In genomic region chr6:115973881-115974662, GRCm38 (mm10) we compare ENCODE assay signal across 12 mouse cellular contexts. TPM values are rescaled to one million over a fixed set of nuclear protein-coding genes. Genes with fewer than 3 reads are reported as not detected.
DNase-seq lines count a peak whose midpoint lies in the region; ATAC-seq lines count a peak whose summit lies in the region.
"Had no signal": no experiment of that assay in that cellular context is flagged by ENCODE, and none has a peak within 500 bp of the region (broad histone marks: within the 10 kb centered on the region; RNA-seq: fewer than 3 reads in every experiment).

No protein-coding gene starts in this region.

- H3K4me1 ChIP-seq in hindbrain, embryonic 13.5 days (replicated peaks): peaks cover 43% of the 10 kb centered on the region
- H3K4me1 ChIP-seq in hindbrain, embryonic 14.5 days (replicated peaks; ENCODE audit: control insufficient read depth, insufficient read depth, low read length): peaks cover 16% of the 10 kb centered on the region

- peak overlapping the region; percentile 8; the same call in 1 of the 2 replicates for H3K9ac ChIP-seq in hindbrain, embryonic 13.5 days
- H3K9ac ChIP-seq in hindbrain, embryonic 14.5 days: no peak overlapping the region
- H3K9ac ChIP-seq: heart, embryonic 13.5 days; liver, embryonic 13.5 days had no signal

- H3K36me3 ChIP-seq in hindbrain, embryonic 13.5 days: no peaks in the 10 kb centered on the region
- H3K36me3 ChIP-seq in hindbrain, embryonic 14.5 days (replicated peaks; ENCODE audit: control insufficient read depth, insufficient read depth): no peaks in the 10 kb centered on the region
- H3K36me3 ChIP-seq: liver, embryonic 13.5 days had no signal

- no peak overlapping the region for H3K27ac ChIP-seq in hindbrain, embryonic 13.5 days
- H3K27ac ChIP-seq in hindbrain, embryonic 14.5 days: no peak overlapping the region
- H3K27ac ChIP-seq: heart, embryonic 13.5 days; liver, embryonic 13.5 days had no signal

- H3K4me3 ChIP-seq in hindbrain, embryonic 13.5 days: no peak overlapping the region
- no peak overlapping the region for H3K4me3 ChIP-seq in hindbrain, embryonic 14.5 days (replicated peaks; ENCODE audit: low read length)
- H3K4me3 ChIP-seq: heart, embryonic 13.5 days; liver, embryonic 13.5 days had no signal

- H3K9me3 ChIP-seq in hindbrain, embryonic 13.5 days: no peaks in the 10 kb centered on the region
- H3K9me3 ChIP-seq in hindbrain, embryonic 14.5 days (ENCODE audit: control insufficient read depth, low read length): no peaks in the 10 kb centered on the region
- H3K9me3 ChIP-seq: heart, embryonic 13.5 days; liver, embryonic 13.5 days had no signal

- H3K4me2 ChIP-seq in hindbrain, embryonic 13.5 days: no peak overlapping the region
- H3K4me2 ChIP-seq in hindbrain, embryonic 14.5 days (replicated peaks): no peak overlapping the region
- H3K4me2 ChIP-seq: heart, embryonic 13.5 days; liver, embryonic 13.5 days had no signal

- 0 out of 2 replicates have a peak, but pooled peaks cover 3% of the 10 kb centered on the region for H3K27me3 ChIP-seq in hindbrain, embryonic 13.5 days
- H3K27me3 ChIP-seq in hindbrain, embryonic 14.5 days (ENCODE audit: control insufficient read depth, insufficient read depth, low read length): no peaks in the 10 kb centered on the region
- H3K27me3 ChIP-seq: heart, embryonic 13.5 days; liver, embryonic 13.5 days had no signal

- DNase-seq in cerebellum, adult 11-12 months: peak; percentile 54
- DNase-seq in hindbrain, embryonic 14.5 days (ENCODE audit: low spot score): no peak
- peak; percentile 51 for DNase-seq in right cerebral cortex, adult 18-20 months
- DNase-seq in right cerebral cortex, postnatal 25 days: no peak
- DNase-seq in B cell, adult 2 months: no peak
- no peak for DNase-seq in lung, postnatal 4 days
- DNase-seq: kidney, adult 2 months; liver, embryonic 13.5 days had no signal

- no peak for ATAC-seq in cerebellum, adult (ENCODE audit: insufficient number of reproducible peaks, low FRiP score, low TSS enrichment)
- ATAC-seq in hindbrain, embryonic 13.5 days (ENCODE audit: low FRiP score): no peak
- ATAC-seq in hindbrain, embryonic 14.5 days (ENCODE audit: low FRiP score): no peak

- WGBS in hindbrain, embryonic 13.5 days: 66% methylated on average over 16 of the region's 16 CpGs
- WGBS in hindbrain, embryonic 14.5 days: 56% methylated on average over 16 of the region's 16 CpGs

RNA-seq across cellular contexts. Expression of gene Plxnd1, which starts 20.7 kb away (rescaled TPM):
- 9.1 and 11.3 TPM in 2 replicates for polyA plus RNA-seq in hindbrain, embryonic 13.5 days (2015; fragmentation: Nextera tagmentation; extraction: Ambion mirVana)
- polyA plus RNA-seq in hindbrain, embryonic 14.5 days (2014; fragmentation: Nextera tagmentation; extraction: Ambion mirVana): 11.6 and 14.7 TPM in 2 replicates

RNA-seq across cellular contexts. Expression of gene H1foo, which starts 29.3 kb away (rescaled TPM):
- polyA plus RNA-seq in hindbrain, embryonic 13.5 days (2015; fragmentation: Nextera tagmentation; extraction: Ambion mirVana): not detected in 2 replicates
- not detected in 2 replicates for polyA plus RNA-seq in hindbrain, embryonic 14.5 days (2014; fragmentation: Nextera tagmentation; extraction: Ambion mirVana)
- polyA plus RNA-seq: heart, embryonic 13.5 days; kidney, adult 2 months; liver, embryonic 13.5 days; stomach, embryonic 16.5 days had no signal

RNA-seq across cellular contexts. Expression of gene Rho, which starts 42.5 kb away (rescaled TPM):
- polyA plus RNA-seq in hindbrain, embryonic 13.5 days (2015; fragmentation: Nextera tagmentation; extraction: Ambion mirVana): 0.21 and 0.58 TPM in 2 replicates
- polyA plus RNA-seq in hindbrain, embryonic 14.5 days (2014; fragmentation: Nextera tagmentation; extraction: Ambion mirVana): 0.08 and 0.53 TPM in 2 replicates
- polyA plus RNA-seq: heart, embryonic 13.5 days; liver, embryonic 13.5 days had no signal

Comparison
In these comparisons a context has a peak if more than half of its experiments do, and no peak if none do; other contexts are left out.
1. DNase-seq: peak in cerebellum, adult 11-12 months (single experiment) and right cerebral cortex, adult 18-20 months (single experiment); none in hindbrain, embryonic 14.5 days (single experiment), right cerebral cortex, postnatal 25 days (single experiment), B cell, adult 2 months (0 of 2) and lung, postnatal 4 days (0 of 2).